Mouse (Mus musculus): ENCODE measurements around the gene Nectin4. TPM values are rescaled to one million over a fixed set of nuclear protein-coding genes. Genes with fewer than 3 reads are reported as not detected.

The Nectin4 gene
- polyA plus RNA-seq, 1 experiment from 2014 or later: 1.7 TPM

DNA sequence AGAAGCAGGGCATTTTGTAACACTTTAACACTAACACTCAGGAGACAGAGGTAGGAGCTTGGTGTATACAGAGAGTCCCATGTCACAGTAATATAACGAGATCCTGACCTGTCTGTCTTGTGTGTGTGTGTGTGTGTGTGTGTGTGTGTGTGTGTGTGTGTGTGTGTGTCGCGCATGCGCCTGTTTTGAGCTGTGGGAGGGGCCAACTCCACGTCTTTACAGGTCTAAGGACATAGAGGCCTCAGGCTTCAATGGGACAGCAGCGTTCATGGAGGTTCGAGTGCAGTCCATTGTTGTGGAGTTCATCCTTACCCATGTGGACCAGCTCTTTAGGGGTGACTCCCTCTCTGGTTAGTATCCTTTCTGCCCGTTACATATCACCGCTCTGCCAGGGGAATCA is 33.1 kb downstream of the Nectin4 start:
- Histone ChIP-seq H3K27ac (no peak overlapping the region), H3K4me3 (no peak overlapping the region), H3K9me3 (no peaks in the 10 kb centered on the region), H3K27me3 (ENCODE audit: insufficient read depth, poor library complexity, severe bottlenecking) (peaks cover 8% of the 10 kb centered on the region), H3K4me1 (replicated peaks) (no peaks in the 10 kb centered on the region), H3K36me3 (no peaks in the 10 kb centered on the region)
- no peak for DNase-seq (ENCODE audit: low spot score)
- 87% methylated on average over 9 of the region's 9 CpGs for WGBS

DNA sequence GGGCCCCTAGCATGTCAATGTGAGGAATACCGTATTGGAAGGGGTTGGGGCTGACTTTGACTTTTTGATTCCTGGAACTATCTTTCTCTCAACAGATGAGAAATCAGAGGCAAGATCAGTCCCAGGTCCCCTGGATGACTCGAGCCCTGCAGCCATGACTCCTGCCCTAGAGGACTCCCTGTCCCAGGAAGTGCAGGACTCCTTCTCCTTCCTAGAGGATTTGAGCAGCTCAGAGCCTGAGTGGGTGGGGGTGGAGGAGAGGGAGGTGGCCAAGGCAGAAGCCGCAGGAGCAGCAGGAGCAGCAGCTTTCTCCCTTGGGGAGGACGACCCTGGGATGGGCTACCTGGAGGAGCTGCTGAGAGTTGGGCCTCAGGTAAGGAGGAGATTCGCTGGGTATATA is 37.4 kb downstream of the Nectin4 start:
- DNase-seq (ENCODE audit: low spot score): no peak
- Histone ChIP-seq H3K4me3 (no peak overlapping the region), H3K9me3 (no peaks in the 10 kb centered on the region), H3K27ac (no peak overlapping the region), H3K36me3 (no peaks in the 10 kb centered on the region), H3K27me3 (ENCODE audit: insufficient read depth, poor library complexity, severe bottlenecking) (peaks cover 28% of the 10 kb centered on the region), H3K4me1 (replicated peaks) (peaks cover 1% of the 10 kb centered on the region; the same call in 1 of the 2 replicates)
- WGBS: 77% methylated on average over 5 of the region's 5 CpGs

DNA sequence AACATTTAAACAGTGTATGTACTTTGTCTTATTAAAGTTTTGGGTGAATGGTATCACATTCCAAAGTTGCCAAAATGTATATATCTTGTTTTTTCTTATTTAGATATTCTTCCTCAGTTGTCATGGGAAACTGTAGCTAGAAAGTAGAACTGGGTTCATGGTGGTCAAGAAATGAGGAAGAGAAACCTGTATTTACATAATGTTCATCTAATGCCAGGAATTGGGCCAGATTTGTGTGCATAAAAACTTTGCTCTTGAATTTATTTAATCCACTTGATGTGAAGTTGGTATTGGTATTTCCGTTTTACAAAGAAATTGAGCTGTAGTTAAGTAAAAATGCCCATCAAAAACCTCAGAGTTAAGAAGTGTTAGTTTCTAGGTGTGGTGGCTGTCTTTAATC is 40.3 kb downstream of the Nectin4 start:
- Histone ChIP-seq H3K27me3 (ENCODE audit: insufficient read depth, poor library complexity, severe bottlenecking) (peaks cover 28% of the 10 kb centered on the region), H3K36me3 (peaks cover 17% of the 10 kb centered on the region), H3K9me3 (no peaks in the 10 kb centered on the region), H3K4me1 (replicated peaks) (peaks cover 21% of the 10 kb centered on the region), H3K27ac (no peak overlapping the region), H3K4me3 (no peak overlapping the region)
- WGBS: 92% methylated on average over 1 of the region's 1 CpGs
- no peak for DNase-seq (ENCODE audit: low spot score)

DNA sequence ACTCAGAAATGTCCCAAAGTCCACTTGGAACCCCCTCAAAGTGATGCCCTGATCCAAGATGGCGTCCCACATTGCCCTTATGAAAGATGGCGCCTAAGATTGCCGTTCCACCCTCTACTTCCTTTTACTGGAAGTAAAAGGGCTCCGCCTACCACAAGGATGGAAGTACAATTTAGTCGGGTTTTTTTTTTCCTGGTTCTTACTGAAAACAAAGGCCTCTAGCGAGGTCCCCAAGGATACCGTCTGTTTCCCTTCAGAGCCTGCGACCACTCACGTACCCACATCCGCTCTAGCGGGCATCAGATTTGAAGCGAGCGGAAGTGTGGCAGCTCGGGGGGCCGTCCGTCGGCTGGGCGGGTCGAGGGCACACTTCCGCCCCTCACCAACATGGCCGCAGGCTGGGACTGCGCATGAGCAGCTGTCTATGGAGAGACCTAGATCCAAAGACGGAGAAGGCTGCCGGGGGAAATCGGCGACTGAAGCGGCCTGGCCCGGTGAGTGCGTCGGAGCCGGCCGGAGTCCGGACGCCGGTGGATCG is 41.1 kb downstream of the Nectin4 start, which contains the start of gene Usf1:
Gene Usf1 (plus strand): TSS at position 367 of the 538 bp plus-strand sequence.
- peaks cover 25% of the 10 kb centered on the region for H3K36me3 ChIP-seq
- H3K27me3 ChIP-seq (ENCODE audit: insufficient read depth, poor library complexity, severe bottlenecking): peaks cover 28% of the 10 kb centered on the region
- peak within 1 kb of the TSS; percentile 99 for H3K27ac ChIP-seq
- peaks cover 21% of the 10 kb centered on the region for H3K4me1 ChIP-seq (replicated peaks)
- WGBS: under 1% methylated on average over 36 of the region's 36 CpGs
- H3K4me3 ChIP-seq: peak within 1 kb of the TSS; percentile 96
- peak; percentile 96 for DNase-seq (ENCODE audit: low spot score)
- no peaks in the 10 kb centered on the region for H3K9me3 ChIP-seq

- Histone ChIP-seq H3K36me3 (peaks cover 30% of the 10 kb centered on the region), H3K9me3 (no peaks in the 10 kb centered on the region), H3K4me1 (replicated peaks) (peaks cover 21% of the 10 kb centered on the region), H3K4me3 (peak overlapping the region; percentile 96), H3K27ac (peak overlapping the region; percentile 99), H3K27me3 (ENCODE audit: insufficient read depth, poor library complexity, severe bottlenecking) (peaks cover 28% of the 10 kb centered on the region)
- DNase-seq (ENCODE audit: low spot score): no peak
- under 1% methylated on average over 39 of the region's 39 CpGs for WGBS
These were observed 41.6 kb downstream of the Nectin4 start for GRCm38 (mm10) chr1:171411492-171411941.

DNA sequence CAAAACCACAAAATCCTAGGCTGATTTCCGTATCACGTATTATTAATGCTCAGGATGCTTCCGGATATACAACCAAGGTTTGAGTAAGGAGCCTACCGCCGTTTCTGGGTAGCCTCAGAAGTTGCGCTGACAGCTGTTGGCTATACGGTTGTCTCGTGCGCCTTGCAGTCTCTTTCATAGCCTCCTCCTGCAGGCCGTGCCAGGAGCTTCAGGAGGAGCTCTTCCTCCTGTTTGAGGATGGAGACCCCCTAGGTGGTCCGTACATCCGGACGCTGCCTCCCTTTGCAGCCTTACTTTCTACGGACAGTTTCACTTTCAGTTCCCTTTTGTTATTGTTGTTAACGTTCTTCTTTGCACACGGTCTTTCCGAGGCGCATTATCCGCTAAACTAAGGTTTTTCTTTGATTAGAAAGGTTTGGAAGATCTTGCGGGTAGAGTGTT is 42.1 kb downstream of the Nectin4 start:
- peak; percentile 65 for DNase-seq (ENCODE audit: low spot score)
- WGBS: 2% methylated on average over 20 of the region's 20 CpGs
- Histone ChIP-seq H3K4me3 (peak overlapping the region; percentile 96), H3K27me3 (ENCODE audit: insufficient read depth, poor library complexity, severe bottlenecking) (peaks cover 28% of the 10 kb centered on the region), H3K27ac (peak overlapping the region; percentile 99), H3K36me3 (peaks cover 35% of the 10 kb centered on the region), H3K9me3 (no peaks in the 10 kb centered on the region), H3K4me1 (replicated peaks) (peaks cover 21% of the 10 kb centered on the region)

- peak; percentile 21 for DNase-seq (ENCODE audit: low spot score)
- H3K4me1 ChIP-seq (replicated peaks): peaks cover 21% of the 10 kb centered on the region
- H3K4me3 ChIP-seq: peak overlapping the region; percentile 96
- peaks cover 39% of the 10 kb centered on the region for H3K36me3 ChIP-seq
- H3K27me3 ChIP-seq (ENCODE audit: insufficient read depth, poor library complexity, severe bottlenecking): peaks cover 25% of the 10 kb centered on the region
- no peaks in the 10 kb centered on the region for H3K9me3 ChIP-seq
- H3K27ac ChIP-seq: peak overlapping the region; percentile 99
- 55% methylated on average over 3 of the region's 3 CpGs for WGBS
These were observed 42.5 kb downstream of the Nectin4 start for GRCm38 (mm10) chr1:171412446-171412845.

DNA sequence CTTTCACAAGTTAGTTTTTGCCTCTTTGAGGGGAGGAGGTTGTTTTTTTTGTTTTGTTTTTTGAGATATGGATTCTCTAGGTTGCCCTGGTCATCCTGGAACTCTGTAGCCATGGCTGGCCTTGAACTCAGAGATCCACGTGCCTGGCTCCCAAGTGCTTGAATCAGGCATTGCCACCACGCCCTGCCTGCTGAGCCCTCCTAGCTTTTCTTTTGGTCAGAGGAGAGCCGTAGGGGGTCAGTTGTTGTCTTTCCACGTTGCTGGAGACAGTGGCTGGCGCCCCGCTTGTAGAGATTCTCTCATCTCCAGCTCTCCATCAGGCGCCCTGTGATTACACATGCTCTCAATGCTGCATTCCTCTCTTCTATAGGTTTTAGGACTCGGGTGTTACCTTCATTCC is 43.7 kb downstream of the Nectin4 start:
- H3K27me3 ChIP-seq (ENCODE audit: insufficient read depth, poor library complexity, severe bottlenecking): peaks cover 13% of the 10 kb centered on the region
- 76% methylated on average over 8 of the region's 8 CpGs for WGBS
- H3K4me3 ChIP-seq: peak overlapping the region; percentile 96; the same call in 1 of the 2 replicates
- peaks cover 51% of the 10 kb centered on the region for H3K36me3 ChIP-seq
- peaks cover 21% of the 10 kb centered on the region for H3K4me1 ChIP-seq (replicated peaks)
- no peak for DNase-seq (ENCODE audit: low spot score)
- no peak overlapping the region for H3K27ac ChIP-seq
- H3K9me3 ChIP-seq: no peaks in the 10 kb centered on the region

DNA sequence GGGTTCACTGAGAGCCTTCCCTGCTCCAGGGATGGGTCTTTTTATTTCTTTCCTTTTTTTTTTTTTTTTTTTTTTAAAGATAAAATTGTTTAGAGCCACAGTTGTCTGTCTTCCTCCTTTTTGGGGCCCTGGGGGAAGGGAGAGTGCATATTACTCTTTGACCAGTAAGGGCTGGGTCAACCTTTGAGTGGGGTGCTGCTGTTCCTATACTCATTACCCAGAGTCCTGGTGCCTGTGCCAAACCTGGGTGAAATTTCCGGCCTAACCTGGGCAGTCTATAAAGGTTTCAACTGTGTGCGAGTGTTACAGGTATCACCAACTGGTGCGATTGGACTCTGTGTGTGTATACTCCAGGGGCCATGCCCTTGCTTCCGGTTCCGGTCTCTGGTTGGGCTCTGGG is 48.8 kb downstream of the Nectin4 start, which contains the start of gene Tstd1:
Gene Tstd1 (plus strand): TSS at position 213 of the 400 bp plus-strand sequence.
- H3K4me3 ChIP-seq: no peak within 1 kb of the TSS
- H3K9me3 ChIP-seq: no peaks in the 10 kb centered on the region
- peaks cover 11% of the 10 kb centered on the region for H3K4me1 ChIP-seq (replicated peaks)
- no peak for DNase-seq (ENCODE audit: low spot score)
- 90% methylated on average over 5 of the region's 5 CpGs for WGBS
- H3K27ac ChIP-seq: no peak within 1 kb of the TSS
- H3K36me3 ChIP-seq: peaks cover 78% of the 10 kb centered on the region
- no peaks in the 10 kb centered on the region for H3K27me3 ChIP-seq (ENCODE audit: insufficient read depth, poor library complexity, severe bottlenecking)

DNA sequence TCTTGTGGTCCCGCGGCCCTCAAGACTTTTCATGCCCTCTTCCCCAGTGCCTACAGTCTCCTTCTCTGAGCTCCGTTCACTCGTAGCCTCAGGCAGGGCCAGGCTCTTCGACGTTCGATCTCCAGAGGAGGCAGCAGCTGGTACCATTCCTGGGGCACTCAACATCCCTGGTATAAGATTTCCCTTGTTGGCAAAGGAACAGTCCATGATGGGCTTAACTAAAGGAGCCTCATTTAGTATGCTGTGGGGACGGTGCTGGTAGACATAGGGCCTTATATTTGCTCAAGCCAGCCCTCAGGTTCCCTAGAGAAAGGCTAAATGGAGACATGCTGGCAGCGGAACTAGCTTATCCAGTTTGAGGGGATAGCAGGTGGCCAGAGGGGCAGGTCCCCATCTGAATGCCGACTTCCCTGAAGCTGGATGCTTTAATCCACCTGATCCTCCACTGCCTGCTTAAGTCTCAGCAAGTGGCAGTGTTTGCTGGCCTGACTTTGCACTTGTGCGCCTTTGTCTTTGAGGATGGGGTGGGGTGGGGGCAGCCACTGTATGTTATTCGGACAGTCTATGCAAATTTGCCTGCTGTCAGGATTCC is 49.5 kb downstream of the Nectin4 start:
- Histone ChIP-seq H3K27ac (no peak overlapping the region), H3K27me3 (ENCODE audit: insufficient read depth, poor library complexity, severe bottlenecking) (no peaks in the 10 kb centered on the region), H3K4me3 (no peak overlapping the region), H3K36me3 (peaks cover 70% of the 10 kb centered on the region), H3K4me1 (replicated peaks) (peaks cover 5% of the 10 kb centered on the region), H3K9me3 (no peaks in the 10 kb centered on the region)
- DNase-seq (ENCODE audit: low spot score): no peak
- WGBS: 66% methylated on average over 12 of the region's 12 CpGs

DNA sequence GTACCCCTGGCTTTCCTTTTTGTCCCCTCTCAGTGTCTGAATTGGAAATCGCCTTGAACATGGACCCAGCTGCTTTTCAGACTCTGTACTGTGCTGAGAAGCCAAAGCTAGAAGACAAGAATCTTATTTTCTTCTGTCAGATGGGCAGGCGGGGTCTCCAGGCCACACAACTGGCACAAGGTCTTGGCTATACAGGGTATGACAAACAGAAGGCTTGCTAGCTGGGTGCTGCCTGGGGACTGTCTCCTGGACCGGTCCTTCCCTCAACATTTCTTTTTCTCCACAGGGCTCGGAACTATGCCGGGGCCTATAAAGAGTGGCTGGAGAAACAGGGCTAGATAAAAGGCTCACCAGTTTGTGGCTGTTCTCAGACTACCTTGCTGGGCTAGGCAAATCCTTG is 50.0 kb downstream of the Nectin4 start:
- DNase-seq (ENCODE audit: low spot score): no peak
- WGBS: 79% methylated on average over 5 of the region's 5 CpGs
- H3K27ac ChIP-seq: no peak overlapping the region
- no peaks in the 10 kb centered on the region for H3K27me3 ChIP-seq (ENCODE audit: insufficient read depth, poor library complexity, severe bottlenecking)
- peaks cover 5% of the 10 kb centered on the region for H3K4me1 ChIP-seq (replicated peaks)
- H3K4me3 ChIP-seq: no peak overlapping the region
- H3K36me3 ChIP-seq: peaks cover 65% of the 10 kb centered on the region
- H3K9me3 ChIP-seq: no peaks in the 10 kb centered on the region

DNA sequence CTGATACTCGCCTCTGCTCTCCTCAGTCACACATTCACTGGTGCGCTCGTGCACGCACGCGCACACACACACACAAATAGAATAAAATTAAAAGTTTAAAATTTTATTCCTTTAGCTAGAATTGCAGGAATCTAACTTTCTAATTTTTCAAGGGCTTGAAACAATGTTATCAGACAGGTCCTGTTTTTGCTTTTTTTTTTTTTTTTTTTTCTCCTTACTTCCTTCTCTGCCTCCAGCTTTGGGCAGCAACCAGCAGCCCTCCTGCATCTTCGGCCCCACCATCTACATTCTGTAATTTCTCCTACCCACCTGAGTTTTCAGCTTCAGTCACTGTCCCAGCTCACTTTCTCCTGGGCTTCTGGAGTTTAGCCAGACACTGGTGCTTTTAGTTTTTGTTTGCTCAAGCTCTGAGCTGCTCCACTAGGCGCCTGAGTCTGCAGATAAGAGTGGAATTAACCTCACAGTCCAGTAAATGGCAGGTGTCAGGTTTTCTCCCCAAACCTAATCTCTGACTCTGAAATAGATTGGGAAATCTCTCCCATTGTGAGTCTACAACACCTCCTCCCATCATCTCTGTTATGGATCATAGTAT is 52.7 kb downstream of the Nectin4 start:
- Histone ChIP-seq H3K4me1 (replicated peaks) (peaks cover 5% of the 10 kb centered on the region), H3K4me3 (no peak overlapping the region), H3K27me3 (ENCODE audit: insufficient read depth, poor library complexity, severe bottlenecking) (no peaks in the 10 kb centered on the region), H3K27ac (no peak overlapping the region), H3K9me3 (no peaks in the 10 kb centered on the region), H3K36me3 (peaks cover 38% of the 10 kb centered on the region)
- DNase-seq (ENCODE audit: low spot score): no peak
- WGBS: 91% methylated on average over 8 of the region's 8 CpGs

DNA sequence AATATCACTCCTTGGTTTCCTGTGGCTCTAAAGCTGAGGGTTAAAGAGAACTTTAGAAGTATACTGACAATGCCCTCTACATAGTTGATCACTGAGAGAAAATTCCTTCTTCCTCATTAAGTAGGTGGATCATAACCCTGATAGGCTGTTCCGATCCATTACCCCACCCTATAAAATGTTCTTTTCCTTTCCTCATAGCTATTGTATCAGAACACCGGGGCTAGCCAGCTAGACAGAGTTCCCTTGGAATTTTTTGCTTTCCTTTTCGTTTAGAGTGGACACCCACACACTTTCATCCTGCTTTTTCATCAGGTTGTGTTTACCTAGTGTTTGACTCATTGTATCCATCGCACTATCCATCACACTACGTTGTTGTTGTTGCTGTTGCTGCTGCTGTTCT is 54.7 kb downstream of the Nectin4 start:
- 77% methylated on average over 5 of the region's 5 CpGs for WGBS
- Histone ChIP-seq H3K27me3 (ENCODE audit: insufficient read depth, poor library complexity, severe bottlenecking) (no peaks in the 10 kb centered on the region), H3K4me3 (no peak overlapping the region), H3K27ac (no peak overlapping the region), H3K36me3 (peaks cover 18% of the 10 kb centered on the region), H3K9me3 (0 out of 2 replicates have a peak, but pooled peaks cover 2% of the 10 kb centered on the region), H3K4me1 (replicated peaks) (no peaks in the 10 kb centered on the region; the same call in 1 of the 2 replicates)
- no peak for DNase-seq (ENCODE audit: low spot score)
